Mouse (Mus musculus) cortical plate, adult 2 months (tissue): ENCODE data around the gene Nfic.
A peak's percentile ranks its signal among the peaks of the same experiment; 100 is the strongest.

Source experiments
- CTCF ChIP-seq: fragments of 200-500 bp; IDR thresholded peaks from 2 replicates; pipeline ENCODE4 v1.5.1; 2011; ENCODE audit warnings: mild to moderate bottlenecking, control low read depth, low read length; ENCODE audit not compliant: insufficient read depth; ENCODE audit errors: extremely low read depth
- POLR2A ChIP-seq: fragments of 200-500 bp; IDR thresholded peaks from 2 replicates; pipeline ENCODE4 v1.6.1; 2011; ENCODE audit warnings: mild to moderate bottlenecking, low read length, control low read depth; ENCODE audit not compliant: insufficient read depth; ENCODE audit errors: extremely low read depth

- TF ChIP-seq CTCF (no peak), POLR2A (peak; percentile 20; the same call in 1 of the 2 replicates)
Measured at GRCm38 (mm10) chr10:81413310-81414261, 41.8 kb downstream of the Nfic start.
